Mouse (Mus musculus) spleen, adult 2 months (tissue): ENCODE measurements around the gene Pigb. TPM values are rescaled to one million over a fixed set of nuclear protein-coding genes. Genes with fewer than 3 reads are reported as not detected.
A peak's percentile ranks its signal among the peaks of the same experiment; 100 is the strongest.

ENCODE experiments used
- DNase-seq, 2 experiments: peaks; one replicate each; pipeline versions ENCODE4 v3.0.0 to v3.0.0-alpha.2; 2012 to 2021; ENCODE audit warnings: low spot score in 2 of 2, low read depth in 1 of 2
- H3K27ac ChIP-seq: fragments of 200-500 bp; 2 replicates; pipeline ENCODE4 v1.5.1; 2012; ENCODE audit warnings: low read length, inconsistent platforms; ENCODE audit not compliant: insufficient read depth
- H3K27me3 ChIP-seq: fragments of 200-500 bp; 2 replicates; pipeline ENCODE4 v1.6.1; 2012; ENCODE audit warnings: mild to moderate bottlenecking, moderate library complexity, low read length, inconsistent platforms; ENCODE audit not compliant: control insufficient read depth, insufficient read depth
- H3K36me3 ChIP-seq: fragments of 200-500 bp; 2 replicates; pipeline ENCODE4 v1.6.1; 2012; ENCODE audit warnings: mild to moderate bottlenecking, low read length, inconsistent platforms; ENCODE audit not compliant: control insufficient read depth, insufficient read depth
- H3K4me1 ChIP-seq: fragments of 200-500 bp; 2 replicates; pipeline ENCODE4 v1.6.1; 2011; ENCODE audit warnings: inconsistent platforms; ENCODE audit not compliant: control insufficient read depth, insufficient read depth, insufficient read length
- H3K4me3 ChIP-seq: fragments of 200-500 bp; 2 replicates; pipeline ENCODE4 v1.5.1; 2011; ENCODE audit warnings: mild to moderate bottlenecking, inconsistent platforms; ENCODE audit not compliant: insufficient read depth, insufficient read length; ENCODE audit errors: extremely low read depth
- CTCF ChIP-seq: fragments of 200-500 bp; IDR thresholded peaks from 2 replicates; pipeline ENCODE4 v1.5.1; 2011; ENCODE audit warnings: mild to moderate bottlenecking, inconsistent platforms; ENCODE audit not compliant: insufficient read depth, insufficient read length, insufficient replicate concordance; ENCODE audit errors: extremely low read depth
- POLR2A ChIP-seq: fragments of 200-500 bp; IDR thresholded peaks from 2 replicates; pipeline ENCODE4 v1.6.1; 2011; ENCODE audit warnings: low read depth, low read length, inconsistent platforms
- WGBS: fragments of 180-500 bp; shearing (Covaris S2); methylation state at CpG from one replicate; pipeline ENCODE4 v1.1.7; 2018; 5-methylcytosine and 5-hydroxymethylcytosine counted together
- polyA plus RNA-seq: library from polyadenylated mRNA; depleted of rRNA; stranded (reverse); fragments of >200 nt; gene quantifications from 2 replicates; pipeline ENCODE4 v1.2.3, GENCODE M21; 2012

The Pigb gene
- polyA plus RNA-seq, 1 experiment = 6.8 TPM

- peak within 1 kb of the TSS; percentile 81 for H3K4me3 ChIP-seq
- under 1% methylated on average over 87 of the region's 88 CpGs for WGBS
- H3K4me1 ChIP-seq = no peaks in the 10 kb centered on the region; the same call in 1 of the 2 replicates
- H3K36me3 ChIP-seq = no peaks in the 10 kb centered on the region
- TF ChIP-seq CTCF (no peak), POLR2A (peak; percentile 38)
- no peaks in the 10 kb centered on the region for H3K27me3 ChIP-seq
- peak; percentile 95 for DNase-seq
- H3K27ac ChIP-seq = peak within 1 kb of the TSS; percentile 89
Observed at GRCm38 (mm10) chr9:72985250-72986220, 54.6 kb downstream of the Pigb start, which contains the start of the genes Ccpg1os and Ccpg1. Gene Ccpg1os (minus strand): TSS chr9:72985382. Gene Ccpg1 (plus strand): TSS chr9:72985429.

DNA sequence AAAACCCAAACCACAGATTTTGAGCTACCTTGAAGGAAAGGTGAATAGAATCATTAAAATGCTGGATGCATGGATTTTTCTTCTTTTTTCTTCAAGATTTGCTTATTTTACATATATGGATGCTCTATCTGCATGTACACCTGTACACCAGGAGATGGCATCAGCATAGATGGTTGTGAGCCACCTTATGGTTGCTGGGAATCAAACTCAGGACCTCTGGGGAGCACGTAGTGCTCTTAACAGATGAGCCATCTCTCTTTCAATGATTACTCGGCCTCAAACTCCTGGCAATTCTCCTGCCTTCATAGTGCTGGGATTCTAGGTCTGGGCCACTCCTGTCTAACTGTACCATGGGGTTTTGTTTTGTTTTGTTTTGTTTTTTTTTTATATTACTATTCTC lies 57.1 kb downstream of the Pigb start:
- DNase-seq = no peak
- Histone ChIP-seq H3K4me1 (no peaks in the 10 kb centered on the region; the same call in 1 of the 2 replicates), H3K4me3 (no peak overlapping the region), H3K36me3 (no peaks in the 10 kb centered on the region), H3K27me3 (no peaks in the 10 kb centered on the region), H3K27ac (no peak overlapping the region)
- TF ChIP-seq CTCF (no peak), POLR2A (no peak)
- 72% methylated on average over 2 of the region's 2 CpGs for WGBS

DNA sequence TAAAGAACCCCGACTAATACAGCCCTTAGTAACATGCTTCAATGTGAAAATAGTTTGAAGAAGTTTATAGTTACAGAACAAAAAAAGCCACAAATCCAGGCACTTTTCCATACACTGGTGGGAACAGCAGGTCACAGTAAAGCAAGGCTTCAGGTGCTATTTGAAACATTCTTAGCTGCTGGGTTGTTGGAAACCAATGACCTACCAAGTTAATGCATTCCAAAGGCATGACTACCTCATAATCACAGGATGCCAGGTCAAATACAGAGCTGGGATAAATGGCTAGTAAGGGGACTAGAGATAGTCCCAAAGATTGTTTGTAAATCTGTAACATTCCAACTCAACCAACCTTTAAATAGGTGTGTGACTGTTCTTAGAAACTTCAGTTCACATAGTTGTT lies 64.9 kb downstream of the Pigb start:
- WGBS = 92% methylated on average over 1 of the region's 1 CpGs
- no peaks in the 10 kb centered on the region for H3K27me3 ChIP-seq
- H3K27ac ChIP-seq = no peak overlapping the region
- no peaks in the 10 kb centered on the region for H3K36me3 ChIP-seq
- no peak for DNase-seq
- H3K4me3 ChIP-seq = no peak overlapping the region
- TF ChIP-seq CTCF (no peak), POLR2A (no peak)
- H3K4me1 ChIP-seq = no peaks in the 10 kb centered on the region

DNA sequence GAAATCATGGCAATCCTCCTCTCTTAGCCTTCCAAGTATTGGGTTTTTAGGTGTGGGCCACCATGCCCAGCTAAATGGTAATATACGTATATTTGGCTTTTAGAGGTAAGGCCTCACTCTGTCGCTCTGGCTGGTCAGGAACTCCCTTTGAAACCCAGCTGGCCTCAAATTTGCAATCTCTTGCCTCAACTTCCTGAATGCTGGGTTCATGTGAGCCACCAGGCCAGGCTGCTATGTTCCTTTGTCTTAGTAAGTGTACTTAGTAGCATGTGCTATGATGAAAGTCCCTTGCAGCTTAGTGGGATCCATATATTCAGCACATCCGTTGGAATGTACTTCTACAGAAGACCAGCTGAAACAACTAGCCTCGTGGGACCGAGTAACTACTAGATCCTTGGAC lies 65.4 kb downstream of the Pigb start:
- no peaks in the 10 kb centered on the region for H3K4me1 ChIP-seq
- no peak overlapping the region for H3K4me3 ChIP-seq
- H3K27ac ChIP-seq = no peak overlapping the region
- TF ChIP-seq POLR2A (no peak), CTCF (no peak)
- H3K27me3 ChIP-seq = no peaks in the 10 kb centered on the region
- no peaks in the 10 kb centered on the region for H3K36me3 ChIP-seq
- 79% methylated on average over 5 of the region's 5 CpGs for WGBS
- DNase-seq = no peak

DNA sequence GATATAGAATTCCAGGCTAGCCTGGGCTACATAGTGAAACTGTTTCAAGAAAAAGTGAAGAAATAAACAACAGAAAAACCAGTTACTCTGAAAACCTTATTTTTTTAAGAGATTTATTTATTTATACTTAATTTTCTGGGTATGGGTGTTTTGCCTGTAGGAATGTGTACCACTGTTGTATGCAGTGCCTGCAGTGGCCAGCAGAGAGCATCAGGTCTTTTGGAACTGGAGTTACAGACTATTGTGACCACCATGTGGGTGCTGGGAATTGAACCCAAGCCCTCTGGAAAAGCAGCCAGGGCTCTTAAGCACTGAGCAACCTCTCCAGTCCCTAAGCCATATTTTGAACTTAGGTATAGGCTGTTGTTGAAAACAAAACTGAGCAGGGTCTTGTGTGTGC lies 67.2 kb downstream of the Pigb start:
- Histone ChIP-seq H3K36me3 (no peaks in the 10 kb centered on the region), H3K27ac (no peak overlapping the region), H3K4me1 (peaks cover 2% of the 10 kb centered on the region; the same call in 1 of the 2 replicates), H3K27me3 (no peaks in the 10 kb centered on the region), H3K4me3 (no peak overlapping the region)
- DNase-seq = no peak
- TF ChIP-seq POLR2A = no peak
- TF ChIP-seq CTCF = no peak

- Histone ChIP-seq H3K4me1 (peaks cover 2% of the 10 kb centered on the region; the same call in 1 of the 2 replicates), H3K4me3 (no peak overlapping the region), H3K27ac (no peak overlapping the region), H3K27me3 (no peaks in the 10 kb centered on the region), H3K36me3 (no peaks in the 10 kb centered on the region)
- TF ChIP-seq CTCF (no peak), POLR2A (no peak)
- 93% methylated on average over 5 of the region's 5 CpGs for WGBS
- no peak for DNase-seq
Observed at GRCm38 (mm10) chr9:72972435-72972834, 67.7 kb downstream of the Pigb start.

- Histone ChIP-seq H3K27me3 (no peaks in the 10 kb centered on the region), H3K36me3 (no peaks in the 10 kb centered on the region), H3K4me1 (peaks cover 2% of the 10 kb centered on the region; the same call in 1 of the 2 replicates), H3K4me3 (no peak overlapping the region), H3K27ac (no peak overlapping the region)
- TF ChIP-seq POLR2A = no peak
- no peak for TF ChIP-seq CTCF
- DNase-seq = peak in 1 of 2 experiments; percentile 60
- 51% methylated on average over 7 of the region's 7 CpGs for WGBS
Observed at GRCm38 (mm10) chr9:72969874-72970273, 70.3 kb downstream of the Pigb start.
